Mouse (Mus musculus) G1E (cell line): ENCODE measurements at regions not wholly inside any gene's neighbourhood (a gene's known extent, or its start where the extent isn't known, plus 50 kb on each side); places are given as distances from the start of the nearest gene placed in this dataset.

Experiments used
- ATAC-seq: 2 replicates; pipeline ENCODE4 v1.8.0; 2016; ENCODE audit warnings: mild to moderate bottlenecking; ENCODE audit not compliant: insufficient number of reproducible peaks, poor library complexity, low FRiP score, severe bottlenecking; ENCODE audit errors: extremely low read depth
- DNase-seq: peaks from one replicate; pipeline ENCODE4 v3.0.0; 2012; ENCODE audit warnings: low spot score
- H3K27me3 ChIP-seq: 2 replicates; pipeline ENCODE4 v1.6.1; 2012; ENCODE audit warnings: mild to moderate bottlenecking, low read length, inconsistent platforms; ENCODE audit not compliant: insufficient read depth
- H3K36me3 ChIP-seq: replicated peaks from 2 replicates; pipeline ENCODE3; 2012; ENCODE audit warnings: mild to moderate bottlenecking, inconsistent platforms
- H3K4me1 ChIP-seq: 2 replicates; pipeline ENCODE4 v1.6.1; 2012; ENCODE audit warnings: low read depth, low read length, inconsistent platforms, mixed read lengths; ENCODE audit not compliant: insufficient read depth
- H3K4me3 ChIP-seq: 2 replicates; pipeline ENCODE4 v1.5.1; 2012; ENCODE audit warnings: low read depth, mild to moderate bottlenecking, inconsistent platforms, low read length, moderate library complexity, mixed read lengths
- H3K9me3 ChIP-seq: replicated peaks from 2 replicates; pipeline ENCODE4 v1.6.1; 2012; ENCODE audit warnings: inconsistent platforms
- CTCF ChIP-seq: IDR thresholded peaks from 2 replicates; pipeline ENCODE4 v1.5.1; 2012; ENCODE audit warnings: low read depth, low read length, inconsistent platforms, mixed read lengths
- GATA1 ChIP-seq: IDR thresholded peaks from 2 replicates; pipeline ENCODE4 v1.6.1; 2012; ENCODE audit warnings: borderline replicate concordance, low read length, inconsistent platforms, mixed read lengths
- GATA2 ChIP-seq: IDR thresholded peaks from 2 replicates; pipeline ENCODE4 v1.6.1; 2012; ENCODE audit warnings: low read depth, low read length, inconsistent platforms, borderline replicate concordance
- POLR2AphosphoS5 ChIP-seq: IDR thresholded peaks from 2 replicates; pipeline ENCODE4 v1.6.1; 2012; ENCODE audit warnings: low read depth, low read length, inconsistent platforms; ENCODE audit not compliant: insufficient replicate concordance
- TAL1 ChIP-seq: conservative IDR thresholded peaks from 2 replicates; pipeline ENCODE4 v1.6.1; 2012; ENCODE audit warnings: low read depth, low read length, inconsistent platforms, mixed read lengths

DNA sequence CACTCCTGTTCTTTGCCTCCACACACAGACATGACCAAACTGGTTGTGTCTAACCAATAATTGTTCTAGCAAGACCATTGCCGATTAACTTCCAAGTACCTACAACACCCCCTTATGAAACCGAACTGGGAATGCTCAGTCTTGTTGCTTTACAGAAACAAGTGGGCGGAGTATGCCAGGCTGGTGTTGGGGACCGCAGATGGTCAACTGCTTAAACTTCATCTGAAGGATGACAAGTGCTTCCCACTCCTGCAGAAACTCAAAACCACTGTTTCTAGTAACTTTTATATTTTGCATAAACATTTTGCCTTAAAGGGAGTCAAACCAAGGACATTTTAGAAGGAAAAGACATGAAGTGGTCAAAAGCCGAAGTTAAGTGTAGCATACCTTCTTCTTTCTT lies 94.0 kb upstream of the Rbm19 start:
- H3K4me3 ChIP-seq: no peak overlapping the region
- H3K27me3 ChIP-seq: no peaks in the 10 kb centered on the region
- DNase-seq (no peak), ATAC-seq (no peak)
- TF ChIP-seq TAL1: no peak
- no peak for TF ChIP-seq GATA2
- no peak for TF ChIP-seq POLR2AphosphoS5
- TF ChIP-seq GATA1: no peak
- no peak for TF ChIP-seq CTCF
- peaks cover 59% of the 10 kb centered on the region for H3K9me3 ChIP-seq
- no peaks in the 10 kb centered on the region for H3K36me3 ChIP-seq
- H3K4me1 ChIP-seq: no peaks in the 10 kb centered on the region

DNA sequence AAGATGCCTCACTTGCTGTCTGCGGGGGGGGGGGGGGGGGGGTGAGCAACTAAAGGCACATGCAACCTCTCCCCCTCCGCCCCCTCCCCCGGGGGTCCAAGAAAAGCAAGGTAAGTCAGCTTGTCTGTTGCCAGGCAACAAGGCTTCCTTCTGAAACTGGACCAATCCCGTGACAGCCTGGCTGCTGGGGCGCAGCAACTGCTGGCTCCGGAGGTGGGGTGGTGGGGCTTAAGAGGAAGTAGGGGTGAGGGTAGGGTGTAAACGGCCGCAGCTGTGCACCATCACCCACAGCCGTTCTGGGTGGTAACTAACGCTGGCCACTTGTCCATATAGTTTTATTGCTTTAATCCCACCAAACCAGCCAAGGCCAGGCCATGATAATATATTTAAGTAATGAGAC lies 92.2 kb upstream of the Rbm19 start:
- Histone ChIP-seq H3K27me3 (no peaks in the 10 kb centered on the region), H3K4me1 (no peaks in the 10 kb centered on the region), H3K4me3 (no peak overlapping the region), H3K9me3 (peaks cover 60% of the 10 kb centered on the region), H3K36me3 (no peaks in the 10 kb centered on the region)
- no peak for TF ChIP-seq TAL1
- no peak for TF ChIP-seq POLR2AphosphoS5
- no peak for TF ChIP-seq GATA2
- TF ChIP-seq CTCF: no peak
- TF ChIP-seq GATA1: no peak
- DNase-seq (no peak), ATAC-seq (no peak)

DNA sequence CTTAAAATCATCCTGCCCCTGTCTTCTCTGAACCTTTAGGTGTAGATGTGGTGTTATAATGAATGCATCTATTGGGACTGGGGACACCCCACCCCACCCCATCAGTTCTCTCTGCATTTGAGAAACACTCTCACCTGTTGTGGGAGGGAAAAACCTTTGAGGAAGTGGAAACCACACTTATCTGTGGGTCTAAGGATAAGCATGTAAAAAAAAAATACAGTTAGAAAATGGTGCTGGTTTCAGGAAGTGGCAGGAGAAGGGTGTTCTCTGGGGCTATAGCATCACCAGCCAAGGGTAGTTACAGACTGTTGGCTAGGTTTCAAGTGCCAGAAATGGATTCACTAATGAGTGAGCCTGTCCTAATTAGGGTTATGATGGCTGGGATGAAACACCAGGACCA lies 91.1 kb upstream of the Rbm19 start:
- Histone ChIP-seq H3K4me1 (no peaks in the 10 kb centered on the region), H3K4me3 (no peak overlapping the region), H3K36me3 (no peaks in the 10 kb centered on the region), H3K9me3 (peaks cover 69% of the 10 kb centered on the region), H3K27me3 (no peaks in the 10 kb centered on the region)
- TF ChIP-seq TAL1: no peak
- TF ChIP-seq GATA2: no peak
- TF ChIP-seq GATA1: no peak
- TF ChIP-seq CTCF: no peak
- TF ChIP-seq POLR2AphosphoS5: no peak
- ATAC-seq (no peak), DNase-seq (no peak)

DNA sequence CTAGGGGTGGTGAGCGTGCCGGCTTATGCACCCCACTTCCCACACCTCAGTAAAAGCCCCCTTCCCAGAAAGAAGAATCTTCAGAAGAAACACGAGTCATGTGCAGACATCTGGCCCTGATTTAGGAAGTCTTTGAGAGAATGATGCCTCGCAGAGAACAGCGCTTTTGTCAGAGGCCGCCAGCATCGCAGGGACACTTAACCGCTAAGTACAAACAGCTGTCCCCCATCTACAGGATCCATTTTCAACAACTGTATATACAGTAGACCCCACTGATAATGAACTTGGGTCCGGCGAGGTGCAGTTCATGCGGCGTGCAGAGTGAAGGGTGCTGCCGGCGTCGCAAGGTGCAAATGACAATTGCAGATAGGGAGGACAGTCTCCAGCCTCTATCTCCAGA lies 85.4 kb upstream of the Rbm19 start:
- TF ChIP-seq CTCF (no peak), TAL1 (no peak), GATA1 (no peak), POLR2AphosphoS5 (no peak), GATA2 (no peak)
- Histone ChIP-seq H3K27me3 (no peaks in the 10 kb centered on the region), H3K9me3 (peaks cover 74% of the 10 kb centered on the region), H3K4me3 (no peak overlapping the region), H3K4me1 (no peaks in the 10 kb centered on the region), H3K36me3 (no peaks in the 10 kb centered on the region)
- DNase-seq: no peak
- no peak for ATAC-seq

DNA sequence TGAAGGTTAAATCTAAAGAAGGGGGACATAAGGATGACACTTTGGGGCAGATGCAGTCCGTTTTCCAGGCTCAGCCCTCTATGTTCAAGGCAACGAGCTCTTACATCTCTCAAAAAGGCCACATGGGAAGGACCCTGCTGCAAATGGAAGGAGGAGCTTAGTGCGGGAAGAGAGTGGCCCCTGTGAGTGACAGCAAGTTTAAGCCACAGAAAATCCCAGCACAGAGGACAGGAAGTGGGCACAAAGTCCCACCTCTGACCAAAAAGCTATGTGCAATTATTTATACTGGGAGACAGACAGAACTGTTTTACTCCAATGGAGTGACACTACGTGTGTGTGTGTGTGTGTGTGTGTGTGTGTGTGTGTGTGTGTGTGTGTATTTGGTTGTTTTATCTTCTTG lies 84.7 kb upstream of the Rbm19 start:
- DNase-seq (no peak), ATAC-seq (no peak)
- TF ChIP-seq TAL1 (no peak), GATA2 (no peak), CTCF (no peak), POLR2AphosphoS5 (no peak), GATA1 (no peak)
- Histone ChIP-seq H3K4me1 (no peaks in the 10 kb centered on the region), H3K9me3 (peaks cover 70% of the 10 kb centered on the region), H3K27me3 (no peaks in the 10 kb centered on the region), H3K36me3 (no peaks in the 10 kb centered on the region), H3K4me3 (no peak overlapping the region)

DNA sequence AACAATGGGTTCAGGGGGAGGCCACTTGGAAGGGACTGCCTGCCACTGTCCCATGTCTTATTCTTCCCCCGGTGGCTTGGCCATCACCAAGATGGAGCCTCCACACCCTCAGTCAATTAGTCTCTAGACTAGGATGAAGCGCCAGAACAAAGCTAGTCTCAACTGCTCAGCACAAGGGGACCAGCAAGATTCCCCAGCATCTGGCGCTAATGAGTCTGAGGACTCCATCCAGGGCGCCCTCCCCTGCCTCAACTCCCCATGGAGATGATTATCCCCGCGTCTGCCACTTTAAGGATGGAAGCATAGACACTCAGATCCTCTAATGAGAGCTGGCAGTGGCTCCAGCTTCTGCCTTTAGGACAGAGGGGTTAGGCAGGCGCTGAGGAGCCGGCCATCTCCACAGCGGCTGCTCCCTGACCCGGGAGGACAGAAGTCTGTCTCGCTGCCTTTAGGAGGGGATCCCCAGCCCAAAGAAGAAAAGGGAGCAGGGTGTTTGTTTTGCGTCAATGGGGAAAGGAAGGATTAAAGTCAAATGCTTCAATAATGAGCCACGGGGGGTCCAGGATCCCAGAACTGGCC lies 81.7 kb upstream of the Rbm19 start:
- Histone ChIP-seq H3K9me3 (peaks cover 63% of the 10 kb centered on the region), H3K4me1 (no peaks in the 10 kb centered on the region), H3K27me3 (no peaks in the 10 kb centered on the region), H3K36me3 (no peaks in the 10 kb centered on the region), H3K4me3 (no peak overlapping the region)
- DNase-seq (no peak), ATAC-seq (no peak)
- TF ChIP-seq POLR2AphosphoS5 (no peak), GATA1 (no peak), TAL1 (no peak)

DNA sequence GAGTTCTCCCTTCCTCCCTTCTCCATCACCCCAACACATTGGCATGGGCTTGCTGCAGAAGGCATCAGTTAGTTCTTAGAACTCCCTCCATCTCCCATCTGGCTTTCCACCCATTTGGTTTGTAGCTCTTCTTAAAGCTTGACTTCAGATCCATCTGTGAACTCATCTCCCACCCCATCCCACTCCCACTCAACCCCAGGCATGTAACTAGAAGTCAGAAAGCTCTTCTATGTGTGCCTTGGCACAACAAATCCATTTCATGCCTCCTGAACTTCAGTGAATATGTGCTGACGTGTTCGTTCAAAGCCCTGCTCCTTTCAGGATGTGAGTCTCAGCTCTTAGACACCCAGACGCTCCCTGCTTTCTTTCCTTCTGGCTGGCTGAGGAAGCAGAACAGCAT lies 81.0 kb upstream of the Rbm19 start:
- DNase-seq: no peak
- Histone ChIP-seq H3K27me3 (no peaks in the 10 kb centered on the region), H3K9me3 (peaks cover 58% of the 10 kb centered on the region), H3K4me1 (no peaks in the 10 kb centered on the region), H3K4me3 (no peak overlapping the region), H3K36me3 (no peaks in the 10 kb centered on the region)
- no peak for ATAC-seq
- TF ChIP-seq GATA1 (no peak), CTCF (no peak), GATA2 (no peak), TAL1 (no peak), POLR2AphosphoS5 (no peak)
